Mouse (Mus musculus): ENCODE measurements around the gene Hoxb5.
A peak's percentile ranks its signal among the peaks of the same experiment; 100 is the strongest.

The Hoxb5 gene

GRCm38 (mm10) chr11:96303151-96304099 lies at the start of gene Hoxb5:
Gene Hoxb5, plus strand, starts transcription at chr11:96303336.
- peak; percentile 80 for DNase-seq

GRCm38 (mm10) chr11:96254221-96254620 lies 48.9 kb upstream of the Hoxb5 start:
- DNase-seq, result no peak

GRCm38 (mm10) chr11:96255111-96255995 lies 47.8 kb upstream of the Hoxb5 start:
- no peak for DNase-seq

- DNase-seq, result no peak
Observed at GRCm38 (mm10) chr11:96255996-96256445, 47.1 kb upstream of the Hoxb5 start.

GRCm38 (mm10) chr11:96257141-96257540 lies 46.0 kb upstream of the Hoxb5 start:
- no peak for DNase-seq

- DNase-seq, result no peak
Observed at GRCm38 (mm10) chr11:96259038-96259437, 44.1 kb upstream of the Hoxb5 start.

GRCm38 (mm10) chr11:96259511-96259910 lies 43.6 kb upstream of the Hoxb5 start:
- no peak for DNase-seq

- DNase-seq, result peak; percentile 39
Observed at GRCm38 (mm10) chr11:96260310-96260970, 42.7 kb upstream of the Hoxb5 start.

- peak; percentile 84 for DNase-seq
Observed at GRCm38 (mm10) chr11:96261323-96261890, 41.7 kb upstream of the Hoxb5 start.

- no peak for DNase-seq
Observed at GRCm38 (mm10) chr11:96262262-96262830, 40.8 kb upstream of the Hoxb5 start.

GRCm38 (mm10) chr11:96263636-96264389 lies 39.3 kb upstream of the Hoxb5 start:
- no peak for DNase-seq

GRCm38 (mm10) chr11:96264390-96265020 lies 38.6 kb upstream of the Hoxb5 start:
- no peak for DNase-seq

GRCm38 (mm10) chr11:96265954-96266353 lies 37.2 kb upstream of the Hoxb5 start:
- no peak for DNase-seq

GRCm38 (mm10) chr11:96267021-96267920 lies 35.9 kb upstream of the Hoxb5 start:
- DNase-seq, result no peak

- no peak for DNase-seq
Observed at GRCm38 (mm10) chr11:96268031-96268745, 34.9 kb upstream of the Hoxb5 start.

GRCm38 (mm10) chr11:96269869-96270268 lies 33.3 kb upstream of the Hoxb5 start:
- DNase-seq, result no peak

- no peak for DNase-seq
Observed at GRCm38 (mm10) chr11:96270996-96271540, 32.1 kb upstream of the Hoxb5 start, which contains the start of gene Hoxb9. Gene Hoxb9, plus strand, starts transcription at chr11:96271457.

- DNase-seq, result no peak
Observed at GRCm38 (mm10) chr11:96271541-96272011, 31.6 kb upstream of the Hoxb5 start.
